Mouse (Mus musculus) brain, embryonic 14.5 days (tissue): ENCODE measurements around the gene Gm3187.
"Not testable (repeated sequence)": the region's sequence is repeated elsewhere in the genome, so short reads cannot be mapped to it uniquely, and the experiment has no call there.

Experiments used
- CTCF ChIP-seq: fragments of 200-500 bp; IDR thresholded peaks from 2 replicates; pipeline ENCODE4 v1.5.1; 2012; ENCODE audit warnings: inconsistent platforms, mild to moderate bottlenecking, moderate library complexity, borderline replicate concordance; ENCODE audit not compliant: insufficient read depth, insufficient read length; ENCODE audit errors: extremely low read depth
- POLR2A ChIP-seq: fragments of 200-500 bp; IDR thresholded peaks from 2 replicates; pipeline ENCODE4 v1.6.1; 2012; ENCODE audit warnings: mild to moderate bottlenecking, inconsistent platforms, borderline replicate concordance; ENCODE audit not compliant: poor library complexity, insufficient read depth, insufficient read length, severe bottlenecking; ENCODE audit errors: extremely low read depth

DNA sequence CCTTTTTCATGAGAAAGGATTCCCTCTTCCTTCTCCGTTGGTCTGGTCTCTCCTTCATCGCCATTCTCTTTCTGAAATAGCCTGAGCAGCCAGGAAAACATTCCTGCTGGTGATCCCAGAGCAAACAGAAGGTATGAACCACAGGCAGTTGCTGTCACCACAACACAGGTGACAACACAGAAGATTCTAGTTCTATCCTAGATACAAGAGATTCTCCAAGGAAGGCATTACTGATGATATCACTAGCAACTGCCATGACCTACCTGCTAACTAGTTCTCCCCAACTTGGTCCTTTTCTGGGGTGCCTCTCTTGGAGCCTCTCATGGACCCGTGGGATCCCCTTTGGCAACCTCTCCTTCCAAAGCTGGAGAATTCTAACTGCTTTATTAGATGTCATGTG, 6.3 kb upstream of the Gm3187 start, which contains the start of gene Gm8246:
- not testable (repeated sequence) for TF ChIP-seq CTCF, POLR2A
